Mouse (Mus musculus): ENCODE data around the gene Ppcdc.

Gene Ppcdc

GRCm38 (mm10) chr9:57354377-57355183, 85.3 kb downstream of the Ppcdc start:
- no peak for DNase-seq (ENCODE audit: low read depth, low spot score)

DNA sequence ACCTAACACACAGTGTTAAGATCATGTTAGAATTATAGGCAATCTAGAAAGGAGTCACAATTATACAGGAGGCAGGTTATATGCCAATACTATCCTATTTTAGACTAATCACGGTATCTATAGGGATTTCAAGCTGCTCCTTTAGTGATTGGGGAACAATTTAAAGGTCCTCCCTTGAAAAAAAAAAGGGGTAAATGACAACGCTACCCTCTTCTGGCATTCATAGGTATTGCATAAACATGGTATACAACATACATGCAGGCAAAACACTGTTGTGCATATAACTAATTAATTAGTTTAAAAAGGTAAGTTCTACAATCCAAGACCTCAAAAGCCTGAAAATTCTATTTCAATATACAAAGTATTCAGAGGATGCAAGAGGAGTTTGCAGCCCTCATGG, 88.6 kb downstream of the Ppcdc start:
- DNase-seq (ENCODE audit: low read depth, low spot score) = no peak

DNA sequence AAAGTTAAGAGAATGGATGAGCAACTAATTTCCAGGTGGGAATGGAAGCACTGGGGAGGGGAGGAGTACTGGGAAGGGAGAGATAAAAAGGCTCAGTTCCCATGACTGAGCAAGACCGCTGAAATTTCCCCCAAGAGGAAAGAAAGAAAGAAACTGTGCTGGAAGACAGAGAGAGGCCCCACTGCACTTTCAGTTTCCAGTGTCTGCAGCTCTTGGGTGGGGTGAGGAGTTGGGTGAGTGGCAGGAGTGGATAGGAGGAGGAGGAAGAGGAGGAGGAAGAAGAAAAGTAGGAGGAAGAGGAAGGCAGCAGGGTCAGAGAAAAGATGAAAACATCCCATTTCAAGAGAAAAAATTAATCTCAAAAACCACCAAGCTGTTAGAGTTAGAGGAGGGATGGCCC, 94.0 kb downstream of the Ppcdc start:
- no peak for DNase-seq (ENCODE audit: low read depth, low spot score)

GRCm38 (mm10) chr9:57343752-57344151, 96.2 kb downstream of the Ppcdc start:
- no peak for DNase-seq (ENCODE audit: low read depth, low spot score)

GRCm38 (mm10) chr9:57342906-57343474, 96.9 kb downstream of the Ppcdc start:
- DNase-seq (ENCODE audit: low read depth, low spot score) = no peak

DNA sequence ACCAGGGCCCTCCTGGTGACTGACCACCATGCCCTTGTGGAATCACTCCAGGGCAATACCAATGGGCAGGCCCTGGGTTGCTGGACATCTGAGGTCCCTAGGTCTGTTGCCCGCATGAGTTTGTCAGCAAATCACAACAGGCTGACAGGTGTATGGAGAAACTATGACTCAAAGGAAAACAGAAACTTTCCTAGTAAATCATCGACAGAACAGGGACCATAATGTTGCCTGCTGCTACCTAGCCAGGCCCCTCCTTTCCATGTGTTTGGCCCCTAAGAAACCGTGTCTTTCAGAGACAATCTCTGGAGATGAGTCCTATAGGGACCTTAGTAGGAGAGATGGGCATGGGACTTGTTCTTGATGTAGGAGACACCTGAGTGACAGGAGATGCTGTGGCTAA, 97.7 kb downstream of the Ppcdc start:
- DNase-seq (ENCODE audit: low read depth, low spot score) = no peak

- no peak for DNase-seq (ENCODE audit: low read depth, low spot score)
These were observed 99.6 kb downstream of the Ppcdc start for GRCm38 (mm10) chr9:57340361-57340760.

DNA sequence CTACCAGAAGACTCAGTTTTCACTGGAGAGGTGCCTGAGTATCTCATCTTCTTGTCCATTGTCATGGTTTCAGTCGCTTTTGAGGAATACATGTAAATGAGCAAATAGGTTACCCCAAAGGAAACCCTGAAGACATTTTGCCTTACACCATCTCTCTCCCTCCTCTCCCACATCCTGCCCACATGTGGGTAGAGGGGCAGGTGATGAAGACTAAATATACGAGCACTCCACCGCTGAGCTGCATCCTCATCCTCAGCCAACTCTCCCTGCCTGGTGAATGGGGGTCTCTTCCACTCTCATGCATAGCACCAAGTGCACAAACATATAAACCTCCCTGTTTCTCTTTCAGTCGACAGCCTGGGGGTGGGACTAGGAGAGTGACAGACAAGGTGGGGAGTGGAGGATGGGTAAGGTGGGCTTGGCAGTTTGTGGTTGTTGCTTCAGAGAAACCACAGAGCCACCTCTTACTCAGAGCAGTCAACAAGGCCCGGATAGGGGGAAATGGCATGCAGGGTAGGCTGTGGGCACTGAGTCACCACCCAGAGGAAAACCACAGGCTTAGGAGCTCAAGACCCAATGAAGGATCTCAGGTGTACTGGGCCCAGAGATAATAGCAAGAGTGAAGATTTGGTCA, 100.2 kb downstream of the Ppcdc start:
- no peak for DNase-seq (ENCODE audit: low read depth, low spot score)

DNA sequence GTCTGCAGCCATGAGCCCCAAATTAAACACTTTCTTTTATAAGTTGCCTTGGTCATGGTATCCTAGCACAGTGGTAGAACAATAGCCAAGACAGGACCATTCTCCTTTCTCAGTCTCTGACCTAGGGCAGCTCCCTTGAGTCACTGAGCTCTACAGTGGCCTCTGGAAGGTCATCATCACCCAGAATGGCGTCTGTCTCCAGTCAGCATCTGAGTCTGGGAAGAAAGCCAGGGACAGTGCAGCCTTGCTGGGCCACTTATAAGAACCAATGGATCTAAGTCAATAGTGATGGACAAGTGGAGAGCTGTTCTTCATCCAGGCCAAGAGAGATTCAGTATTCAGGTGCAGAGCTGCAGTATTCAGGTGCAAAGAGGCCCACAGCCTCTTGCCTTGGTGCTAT, 101.2 kb downstream of the Ppcdc start:
- DNase-seq (ENCODE audit: low read depth, low spot score) = no peak
